Mouse (Mus musculus): ENCODE results near the gene Dcun1d4. TPM values are rescaled to one million over a fixed set of nuclear protein-coding genes. Genes with fewer than 3 reads are reported as not detected.

The Dcun1d4 gene
- polyA plus RNA-seq, 1 experiment from 2014 or later: 46.0 TPM

- Histone ChIP-seq H3K27me3 (ENCODE audit: low read depth, poor library complexity, severe bottlenecking) (no peaks in the 10 kb centered on the region), H3K4me3 (no peak overlapping the region), H3K36me3 (peaks cover 79% of the 10 kb centered on the region), H3K27ac (replicated peaks) (no peak overlapping the region), H3K4me1 (no peaks in the 10 kb centered on the region), H3K9me3 (replicated peaks) (no peaks in the 10 kb centered on the region)
- WGBS: 88% methylated on average over 11 of the region's 11 CpGs
- no peak for DNase-seq (ENCODE audit: low spot score)
Observed at GRCm38 (mm10) chr5:73538586-73539298, 57.9 kb downstream of the Dcun1d4 start.

DNA sequence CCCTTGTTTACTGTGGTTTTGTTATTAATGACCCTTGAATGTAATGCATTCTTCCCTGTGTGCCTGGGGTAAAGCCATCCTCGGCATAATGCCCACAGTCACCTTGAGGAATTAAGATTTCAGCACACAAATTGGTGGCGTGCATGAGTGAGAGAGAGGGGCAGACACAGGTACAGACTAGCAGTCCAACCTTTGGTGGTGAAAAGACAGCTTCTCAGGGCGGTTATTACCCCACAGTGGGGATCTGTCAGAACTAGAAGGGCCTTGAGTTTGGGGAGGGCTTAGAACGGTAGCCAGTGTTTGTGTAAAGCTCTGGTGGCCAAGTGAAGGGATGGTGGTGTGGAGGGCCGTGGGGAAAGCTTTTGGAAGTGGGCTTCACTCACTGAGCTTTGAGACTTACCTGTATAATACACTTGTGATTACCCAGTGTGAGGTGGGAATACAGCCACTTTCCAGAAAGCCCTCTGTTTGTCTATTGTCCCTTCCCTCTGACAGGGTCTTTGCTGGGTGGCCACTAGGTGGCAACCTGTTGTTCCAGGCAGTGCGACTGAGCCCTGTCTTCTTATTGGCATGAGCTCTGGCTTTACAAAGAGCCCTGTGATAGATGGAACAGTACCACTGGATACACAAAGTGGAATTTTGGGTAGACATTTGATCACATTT lies 59.2 kb downstream of the Dcun1d4 start:
- no peak overlapping the region for H3K4me3 ChIP-seq
- H3K9me3 ChIP-seq (replicated peaks): no peaks in the 10 kb centered on the region
- H3K27me3 ChIP-seq (ENCODE audit: low read depth, poor library complexity, severe bottlenecking): no peaks in the 10 kb centered on the region
- WGBS: 67% methylated on average over 6 of the region's 6 CpGs
- H3K36me3 ChIP-seq: peaks cover 78% of the 10 kb centered on the region
- peak; percentile 52 for DNase-seq (ENCODE audit: low spot score)
- H3K27ac ChIP-seq (replicated peaks): 0 out of 2 replicates have a peak overlapping the region, but pooled peaks have one; percentile 42
- no peaks in the 10 kb centered on the region for H3K4me1 ChIP-seq

DNA sequence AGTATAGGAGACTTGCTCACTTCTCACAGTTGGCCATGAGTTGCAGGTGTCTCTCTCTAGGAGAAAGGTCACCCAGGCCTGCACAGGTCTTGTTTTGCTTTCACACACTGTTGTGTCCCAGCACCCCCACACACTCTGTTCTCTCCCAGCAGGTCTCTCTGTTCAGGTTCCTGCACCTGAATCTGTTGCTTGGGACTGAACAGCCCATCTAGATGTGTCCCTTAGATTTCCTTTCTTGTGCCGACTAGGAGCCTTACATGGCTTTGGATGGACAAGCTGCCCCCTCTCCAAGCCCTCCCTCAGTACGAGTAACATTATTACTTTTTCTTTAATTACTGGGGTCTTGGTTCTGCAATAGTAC lies 59.7 kb downstream of the Dcun1d4 start:
- no peaks in the 10 kb centered on the region for H3K27me3 ChIP-seq (ENCODE audit: low read depth, poor library complexity, severe bottlenecking)
- WGBS: 95% methylated on average over 2 of the region's 2 CpGs
- H3K27ac ChIP-seq (replicated peaks): no peak overlapping the region
- no peaks in the 10 kb centered on the region for H3K9me3 ChIP-seq (replicated peaks)
- H3K4me3 ChIP-seq: no peak overlapping the region
- peaks cover 3% of the 10 kb centered on the region; the same call in 1 of the 2 replicates for H3K4me1 ChIP-seq
- H3K36me3 ChIP-seq: peaks cover 78% of the 10 kb centered on the region
- no peak for DNase-seq (ENCODE audit: low spot score)

DNA sequence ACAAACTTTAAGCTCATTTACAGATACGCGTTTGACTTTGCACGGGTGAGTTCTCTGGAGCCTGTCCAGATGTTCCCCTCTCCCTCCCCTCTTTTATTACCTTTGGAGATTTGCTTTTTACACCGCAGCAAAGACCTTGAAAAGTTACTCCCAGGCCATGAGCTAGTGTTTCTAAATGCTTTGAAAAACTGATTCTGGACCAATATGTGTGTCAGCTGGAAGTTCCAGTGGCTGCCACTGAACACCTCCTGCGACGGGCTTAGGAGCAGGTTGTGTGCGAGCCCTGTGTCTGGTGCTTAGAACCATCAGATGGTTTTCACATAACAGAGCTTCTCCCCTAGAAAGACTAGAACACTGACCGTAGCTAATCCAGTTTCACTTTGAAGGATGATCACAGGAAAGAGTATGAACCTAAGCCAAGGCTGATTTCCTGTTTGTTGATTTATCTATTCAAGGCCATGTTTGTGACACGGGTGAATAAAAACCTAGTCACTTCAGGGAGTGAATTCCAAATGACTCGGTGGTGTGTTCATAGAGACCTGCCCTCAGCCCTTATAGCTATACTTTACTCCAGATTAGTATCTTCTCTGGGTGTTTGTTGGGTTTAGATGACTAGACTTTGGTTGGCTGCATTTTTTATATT lies 63.4 kb downstream of the Dcun1d4 start:
- Histone ChIP-seq H3K27me3 (ENCODE audit: low read depth, poor library complexity, severe bottlenecking) (no peaks in the 10 kb centered on the region), H3K27ac (replicated peaks) (no peak overlapping the region), H3K4me1 (peaks cover 4% of the 10 kb centered on the region; the same call in 1 of the 2 replicates), H3K36me3 (peaks cover 73% of the 10 kb centered on the region), H3K4me3 (no peak overlapping the region), H3K9me3 (replicated peaks) (no peaks in the 10 kb centered on the region)
- no peak for DNase-seq (ENCODE audit: low spot score)
- WGBS: 83% methylated on average over 10 of the region's 10 CpGs

GRCm38 (mm10) chr5:73545641-73546040 lies 64.8 kb downstream of the Dcun1d4 start:
- H3K36me3 ChIP-seq: peaks cover 78% of the 10 kb centered on the region
- no peak for DNase-seq (ENCODE audit: low spot score)
- H3K27me3 ChIP-seq (ENCODE audit: low read depth, poor library complexity, severe bottlenecking): no peaks in the 10 kb centered on the region
- peaks cover 4% of the 10 kb centered on the region; the same call in 1 of the 2 replicates for H3K4me1 ChIP-seq
- H3K27ac ChIP-seq (replicated peaks): no peak overlapping the region
- WGBS: 69% methylated on average over 6 of the region's 6 CpGs
- no peak overlapping the region for H3K4me3 ChIP-seq
- no peaks in the 10 kb centered on the region for H3K9me3 ChIP-seq (replicated peaks)

GRCm38 (mm10) chr5:73547252-73547651 lies 66.5 kb downstream of the Dcun1d4 start:
- no peak overlapping the region for H3K4me3 ChIP-seq
- DNase-seq (ENCODE audit: low spot score): no peak
- WGBS: 93% methylated on average over 7 of the region's 7 CpGs
- H3K9me3 ChIP-seq (replicated peaks): no peaks in the 10 kb centered on the region
- H3K4me1 ChIP-seq: peaks cover 4% of the 10 kb centered on the region; the same call in 1 of the 2 replicates
- H3K27ac ChIP-seq (replicated peaks): no peak overlapping the region
- H3K36me3 ChIP-seq: peaks cover 79% of the 10 kb centered on the region
- no peaks in the 10 kb centered on the region for H3K27me3 ChIP-seq (ENCODE audit: low read depth, poor library complexity, severe bottlenecking)

DNA sequence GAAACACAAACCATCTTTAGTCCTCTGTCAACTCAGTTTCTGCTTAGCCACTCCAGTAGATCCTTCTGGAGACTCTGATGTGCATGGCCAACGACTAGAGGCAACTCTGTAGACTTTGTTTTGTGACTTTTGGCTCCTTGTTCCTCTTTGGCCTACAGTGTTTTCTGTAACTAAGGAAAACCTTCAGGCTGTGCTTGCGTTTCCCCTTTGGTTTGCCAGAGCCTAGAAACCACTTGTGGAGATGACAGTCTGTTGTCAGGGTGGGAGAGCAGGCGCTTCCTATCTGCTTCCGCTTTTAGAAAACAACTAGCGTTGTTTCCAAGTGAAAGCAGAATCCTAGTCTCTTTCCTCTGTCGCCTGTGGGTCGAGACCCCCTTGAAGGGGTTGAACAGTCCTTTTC lies 67.4 kb downstream of the Dcun1d4 start:
- H3K4me3 ChIP-seq: no peak overlapping the region
- WGBS: 93% methylated on average over 7 of the region's 7 CpGs
- DNase-seq (ENCODE audit: low spot score): no peak
- peaks cover 4% of the 10 kb centered on the region; the same call in 1 of the 2 replicates for H3K4me1 ChIP-seq
- H3K36me3 ChIP-seq: peaks cover 78% of the 10 kb centered on the region
- H3K27ac ChIP-seq (replicated peaks): no peak overlapping the region
- H3K9me3 ChIP-seq (replicated peaks): no peaks in the 10 kb centered on the region
- H3K27me3 ChIP-seq (ENCODE audit: low read depth, poor library complexity, severe bottlenecking): no peaks in the 10 kb centered on the region

DNA sequence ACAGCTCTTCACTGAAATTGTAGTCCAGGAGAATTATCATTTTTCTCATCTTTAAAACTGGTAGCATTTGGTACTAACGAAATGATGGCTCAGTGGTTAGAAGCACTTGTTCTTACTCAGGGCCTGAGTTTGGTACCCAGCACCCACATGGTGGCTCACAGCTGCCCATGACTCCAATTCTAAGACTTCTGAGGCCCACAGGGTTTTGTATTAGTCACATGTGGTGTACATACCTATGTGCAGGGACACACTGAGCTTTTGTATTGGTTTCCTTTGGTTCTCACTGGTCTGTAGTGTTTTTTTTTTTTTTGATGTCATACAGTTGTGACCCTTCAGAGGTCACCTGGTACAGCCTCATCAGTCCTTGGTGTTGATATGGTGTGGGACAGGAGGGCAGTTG lies 68.0 kb downstream of the Dcun1d4 start:
- no peak overlapping the region for H3K4me3 ChIP-seq
- H3K27ac ChIP-seq (replicated peaks): no peak overlapping the region
- H3K27me3 ChIP-seq (ENCODE audit: low read depth, poor library complexity, severe bottlenecking): no peaks in the 10 kb centered on the region
- H3K4me1 ChIP-seq: peaks cover 4% of the 10 kb centered on the region; the same call in 1 of the 2 replicates
- no peaks in the 10 kb centered on the region for H3K9me3 ChIP-seq (replicated peaks)
- 98% methylated on average over 1 of the region's 1 CpGs for WGBS
- peaks cover 81% of the 10 kb centered on the region for H3K36me3 ChIP-seq
- no peak for DNase-seq (ENCODE audit: low spot score)

GRCm38 (mm10) chr5:73551836-73552235 lies 71.0 kb downstream of the Dcun1d4 start:
- Histone ChIP-seq H3K27me3 (ENCODE audit: low read depth, poor library complexity, severe bottlenecking) (no peaks in the 10 kb centered on the region), H3K36me3 (peaks cover 67% of the 10 kb centered on the region), H3K4me1 (no peaks in the 10 kb centered on the region), H3K9me3 (replicated peaks) (no peaks in the 10 kb centered on the region), H3K4me3 (no peak overlapping the region), H3K27ac (replicated peaks) (no peak overlapping the region)
- no peak for DNase-seq (ENCODE audit: low spot score)
- WGBS: 85% methylated on average over 5 of the region's 5 CpGs

DNA sequence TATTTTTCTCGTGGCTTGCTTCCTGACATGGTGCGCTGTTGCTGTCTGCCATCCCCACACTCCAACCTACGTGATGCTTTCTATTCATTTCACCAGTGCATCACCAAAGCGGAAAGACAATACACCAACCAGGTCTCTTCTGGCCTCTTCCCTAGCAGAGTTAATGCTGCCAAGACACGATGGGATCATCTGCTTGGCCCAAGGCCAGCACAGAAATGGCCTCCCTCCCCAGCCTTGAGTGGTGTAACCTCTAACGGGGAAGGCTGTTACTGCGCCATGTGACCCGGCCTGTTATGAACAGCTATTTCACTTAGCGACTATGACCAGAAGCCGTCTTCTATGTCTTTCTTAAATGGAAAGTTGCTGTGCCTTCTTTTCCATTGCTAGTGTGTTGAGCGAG lies 73.1 kb downstream of the Dcun1d4 start:
- Histone ChIP-seq H3K4me1 (peaks cover 6% of the 10 kb centered on the region), H3K9me3 (replicated peaks) (no peaks in the 10 kb centered on the region), H3K36me3 (peaks cover 72% of the 10 kb centered on the region), H3K27me3 (ENCODE audit: low read depth, poor library complexity, severe bottlenecking) (no peaks in the 10 kb centered on the region), H3K27ac (replicated peaks) (no peak overlapping the region), H3K4me3 (no peak overlapping the region)
- no peak for DNase-seq (ENCODE audit: low spot score)
- 94% methylated on average over 11 of the region's 11 CpGs for WGBS

GRCm38 (mm10) chr5:73555096-73555852 lies 74.5 kb downstream of the Dcun1d4 start:
- no peaks in the 10 kb centered on the region for H3K9me3 ChIP-seq (replicated peaks)
- H3K36me3 ChIP-seq: peaks cover 79% of the 10 kb centered on the region
- WGBS: 85% methylated on average over 8 of the region's 8 CpGs
- no peak overlapping the region for H3K27ac ChIP-seq (replicated peaks)
- H3K4me1 ChIP-seq: peaks cover 6% of the 10 kb centered on the region
- H3K4me3 ChIP-seq: no peak overlapping the region
- no peak for DNase-seq (ENCODE audit: low spot score)
- H3K27me3 ChIP-seq (ENCODE audit: low read depth, poor library complexity, severe bottlenecking): no peaks in the 10 kb centered on the region

- H3K27me3 ChIP-seq (ENCODE audit: low read depth, poor library complexity, severe bottlenecking): no peaks in the 10 kb centered on the region
- 81% methylated on average over 12 of the region's 12 CpGs for WGBS
- H3K9me3 ChIP-seq (replicated peaks): no peaks in the 10 kb centered on the region
- peaks cover 79% of the 10 kb centered on the region for H3K36me3 ChIP-seq
- DNase-seq (ENCODE audit: low spot score): no peak
- no peak overlapping the region for H3K4me3 ChIP-seq
- H3K27ac ChIP-seq (replicated peaks): 0 out of 2 replicates have a peak overlapping the region, but pooled peaks have one; percentile 47
- peaks cover 6% of the 10 kb centered on the region for H3K4me1 ChIP-seq
Observed at GRCm38 (mm10) chr5:73556733-73557425, 76.1 kb downstream of the Dcun1d4 start.
